Mouse (Mus musculus): ENCODE data around the gene Ap3s2.

GRCm38 (mm10) chr7:79835196-79835595 lies 85.3 kb downstream of the Ap3s2 start:
- no peak for TF ChIP-seq CTCF (IDR thresholded peaks at IDR 0.05; ENCODE audit: control insufficient read depth, insufficient read depth, low read length)
- TF ChIP-seq POLR2A (IDR thresholded peaks at IDR 0.05; ENCODE audit: borderline replicate concordance, control insufficient read depth, low read depth, low read length) = no peak

All from bone marrow, adult 2 months (tissue).